Mouse (Mus musculus): Measurements from ENCODE around the gene Oprd1. TPM values are rescaled to one million over a fixed set of nuclear protein-coding genes. Genes with fewer than 3 reads are reported as not detected.

The Oprd1 gene
- polyA plus RNA-seq, 1 experiment from 2014 or later, result 0.22 TPM

Other genes with a start within 250 kb of the Oprd1 start
- 0.30 and 0.35 TPM in 2 replicates for gene Tmem200b, start 222.7 kb downstream of the Oprd1 start, polyA plus RNA-seq (2015; fragmentation: Nextera tagmentation; extraction: Ambion mirVana)
- gene Gm10300, start 69.8 kb downstream of the Oprd1 start, polyA plus RNA-seq (2015; fragmentation: Nextera tagmentation; extraction: Ambion mirVana), result 0.05 and 0.08 TPM in 2 replicates
- gene Epb41, start 69.2 kb downstream of the Oprd1 start, polyA plus RNA-seq (2015; fragmentation: Nextera tagmentation; extraction: Ambion mirVana), result 47.5 and 52.0 TPM in 2 replicates
- gene Ythdf2, start 67.8 kb upstream of the Oprd1 start, polyA plus RNA-seq (2015; fragmentation: Nextera tagmentation; extraction: Ambion mirVana), result 126 TPM in 2 replicates
- 32.8 and 43.6 TPM in 2 replicates for gene Gmeb1, start 117.1 kb upstream of the Oprd1 start, polyA plus RNA-seq (2015; fragmentation: Nextera tagmentation; extraction: Ambion mirVana)
- gene Taf12, start 129.9 kb upstream of the Oprd1 start, polyA plus RNA-seq (2015; fragmentation: Nextera tagmentation; extraction: Ambion mirVana), result 83.0 and 92.5 TPM in 2 replicates
- 10.8 and 11.9 TPM in 2 replicates for gene Rab42, start 158.9 kb upstream of the Oprd1 start, polyA plus RNA-seq (2015; fragmentation: Nextera tagmentation; extraction: Ambion mirVana)
- gene Trnau1ap, start 185.1 kb upstream of the Oprd1 start, polyA plus RNA-seq (2015; fragmentation: Nextera tagmentation; extraction: Ambion mirVana), result 53.2 and 55.1 TPM in 2 replicates
- gene Rcc1, start 209.1 kb upstream of the Oprd1 start, polyA plus RNA-seq (2015; fragmentation: Nextera tagmentation; extraction: Ambion mirVana), result 97.8 and 99.5 TPM in 2 replicates